Mouse (Mus musculus): ENCODE results near the gene Csnk1e.

Gene Csnk1e

DNA sequence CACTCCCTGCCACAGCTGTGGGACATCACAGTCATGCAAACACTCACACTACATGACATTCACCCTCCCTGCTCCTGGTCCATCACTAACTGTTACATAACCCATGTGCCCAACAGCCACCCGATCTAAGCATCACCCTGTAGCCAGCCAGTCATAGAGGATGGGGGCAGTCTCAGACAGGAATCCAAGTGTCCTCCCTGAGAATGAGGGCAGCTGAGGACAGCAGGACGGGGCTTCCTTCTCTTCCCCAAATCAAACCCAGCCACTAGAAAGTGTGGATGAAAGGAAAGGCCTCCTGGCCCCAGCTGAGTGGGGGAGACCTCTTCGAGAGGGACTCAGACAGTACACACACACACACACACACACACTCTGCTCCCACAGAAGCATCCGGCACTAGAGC lies 60.5 kb downstream of the Csnk1e start:
- no peak for DNase-seq (ENCODE audit: low spot score)

DNA sequence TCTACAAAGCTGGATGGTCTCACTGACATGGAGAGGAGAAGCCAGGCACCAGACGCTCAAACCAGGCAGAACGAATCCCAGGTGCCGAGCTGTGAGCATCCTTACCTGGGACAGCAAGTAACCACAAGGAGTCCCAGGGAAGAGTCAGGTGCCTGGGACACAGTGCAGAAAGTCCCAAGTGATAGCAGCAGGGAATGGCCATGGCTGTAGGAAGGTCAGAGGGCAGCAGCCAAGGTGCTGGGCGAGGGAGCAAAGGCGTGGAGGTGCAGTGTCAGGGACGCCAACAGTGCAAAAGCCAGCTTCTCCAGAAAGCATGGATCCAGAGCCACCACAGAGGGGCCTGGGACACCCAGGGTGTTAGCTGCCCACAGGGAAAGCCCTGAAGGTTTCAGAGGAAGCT lies 62.3 kb downstream of the Csnk1e start:
- no peak for DNase-seq (ENCODE audit: low spot score)

DNA sequence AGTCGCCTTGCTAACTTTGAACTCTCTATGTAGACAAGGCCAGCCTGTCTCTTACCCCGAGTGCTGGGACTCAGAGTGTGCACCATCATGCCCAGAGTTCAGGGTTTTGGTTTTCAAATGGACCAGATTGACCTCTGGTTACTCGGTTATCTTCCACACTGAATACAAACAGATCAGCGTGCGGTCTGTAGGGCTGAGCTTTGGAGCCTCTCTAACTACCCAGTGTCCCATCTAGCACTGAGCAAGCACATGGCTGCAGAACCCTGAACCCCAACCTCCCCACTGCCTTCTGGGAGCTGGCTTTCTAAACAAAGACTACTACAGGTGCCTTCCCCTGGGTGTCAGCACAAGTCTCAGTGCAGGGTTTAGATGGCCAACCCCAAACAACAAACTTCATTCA lies 62.8 kb downstream of the Csnk1e start:
- no peak for DNase-seq (ENCODE audit: low spot score)

DNA sequence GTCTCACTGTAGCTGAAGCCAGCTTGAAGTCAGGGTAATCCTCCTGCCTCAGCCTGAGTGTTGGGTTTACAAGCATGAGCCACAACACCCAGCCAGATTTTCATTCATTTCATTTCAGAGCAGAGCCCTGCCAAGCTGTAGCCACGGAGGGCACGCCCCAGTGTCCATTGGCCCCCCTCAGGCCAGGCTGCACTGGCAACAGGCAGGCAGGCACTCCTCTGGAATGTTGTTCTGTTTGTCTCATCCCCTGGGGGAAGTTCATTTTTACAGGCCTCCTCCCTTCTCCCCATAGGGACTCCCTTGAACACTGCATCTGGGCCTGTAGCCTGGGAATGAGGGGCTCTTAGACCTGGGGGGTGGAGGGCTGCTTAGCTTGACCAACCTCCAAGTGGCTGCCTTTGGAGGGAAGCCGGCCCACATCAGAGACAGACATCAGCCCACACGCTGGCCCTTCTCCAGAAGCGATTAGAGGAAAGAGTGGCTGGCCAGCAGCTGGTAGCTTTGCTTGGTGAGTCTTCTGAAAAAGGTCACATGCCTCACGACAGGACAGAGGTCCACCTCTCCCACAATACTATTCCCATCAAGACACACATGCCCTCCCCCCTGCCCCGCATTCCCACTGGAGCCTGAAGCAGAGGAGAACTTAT lies 63.8 kb downstream of the Csnk1e start:
- DNase-seq (ENCODE audit: low spot score), result no peak

DNA sequence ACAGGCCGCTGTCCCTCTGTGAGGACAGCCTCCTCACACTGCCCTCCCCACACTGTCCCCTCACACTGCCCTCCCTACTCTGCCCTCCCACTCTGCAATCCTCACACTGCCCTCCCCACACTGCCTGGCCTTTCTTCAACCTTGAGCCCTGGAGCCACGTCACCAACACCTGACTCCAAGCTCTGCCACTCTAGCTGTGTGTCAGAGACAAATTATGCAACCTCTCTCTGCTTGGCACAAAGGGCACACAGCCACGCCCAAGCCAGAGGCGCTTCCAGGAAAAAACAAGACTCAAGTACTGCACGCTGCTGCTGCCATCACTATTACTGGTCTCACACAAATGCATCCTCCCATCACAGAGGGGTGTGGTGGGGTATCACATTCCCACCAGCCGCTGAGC lies 64.9 kb downstream of the Csnk1e start:
- no peak for DNase-seq (ENCODE audit: low spot score)

DNA sequence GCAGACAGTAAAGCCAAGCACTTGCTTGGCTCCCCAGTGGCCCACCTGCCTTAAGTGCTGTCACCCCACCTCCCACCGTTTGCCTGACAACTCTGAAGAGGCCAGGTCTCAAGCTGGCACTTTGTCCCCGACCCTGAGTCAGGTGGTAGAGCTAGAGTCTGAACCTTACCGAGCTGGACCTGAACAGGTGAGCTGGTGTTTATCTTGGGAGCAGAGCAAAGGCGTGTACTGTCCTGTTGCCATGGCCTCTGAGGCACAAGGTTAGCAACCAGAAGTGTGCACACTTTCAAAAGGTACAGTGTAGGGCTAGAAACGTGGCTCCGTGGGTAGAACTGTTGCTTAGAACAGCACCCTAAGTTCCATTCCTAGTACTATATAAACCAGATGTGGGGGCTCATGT lies 67.2 kb downstream of the Csnk1e start:
- no peak for DNase-seq (ENCODE audit: low spot score)

DNA sequence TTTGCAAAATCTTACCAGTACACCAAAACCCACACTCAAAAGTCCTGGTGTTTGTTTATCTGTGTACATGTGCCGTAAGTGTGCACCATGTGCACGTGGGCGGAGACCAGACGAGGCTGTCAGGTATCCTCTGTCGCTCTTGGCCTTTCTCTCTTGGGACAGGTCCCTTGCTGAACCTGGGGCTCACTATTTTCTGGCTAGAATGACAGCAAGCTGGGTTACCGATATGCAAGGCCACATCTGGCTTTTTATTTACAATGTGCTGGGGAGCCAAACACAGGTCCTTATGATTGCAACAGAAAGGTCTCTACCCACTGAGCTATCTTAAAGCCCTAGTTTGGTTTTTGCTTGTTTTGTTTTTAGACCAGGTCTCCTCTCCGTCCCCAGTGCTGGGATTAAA lies 67.8 kb downstream of the Csnk1e start:
- DNase-seq (ENCODE audit: low spot score), result no peak

DNA sequence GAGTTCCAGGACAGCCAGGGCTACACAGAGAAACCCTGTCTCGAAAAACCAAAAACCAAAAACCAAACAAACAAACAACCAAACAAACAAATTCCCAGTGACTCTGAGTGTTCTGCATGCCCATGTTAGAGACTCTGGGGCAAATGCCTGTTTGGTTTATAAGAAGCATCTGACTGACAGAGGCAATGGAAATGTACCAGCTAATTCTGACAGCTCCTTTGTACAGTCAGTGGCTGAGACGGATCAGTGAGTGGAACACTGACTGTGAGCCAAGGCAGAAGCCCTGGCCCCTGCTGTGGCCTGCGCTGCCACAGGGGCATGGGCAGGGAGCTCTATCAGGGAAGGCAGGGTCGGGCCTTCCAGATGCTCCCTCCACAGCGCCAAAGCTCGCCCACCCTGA lies 68.3 kb downstream of the Csnk1e start:
- no peak for DNase-seq (ENCODE audit: low spot score)

DNA sequence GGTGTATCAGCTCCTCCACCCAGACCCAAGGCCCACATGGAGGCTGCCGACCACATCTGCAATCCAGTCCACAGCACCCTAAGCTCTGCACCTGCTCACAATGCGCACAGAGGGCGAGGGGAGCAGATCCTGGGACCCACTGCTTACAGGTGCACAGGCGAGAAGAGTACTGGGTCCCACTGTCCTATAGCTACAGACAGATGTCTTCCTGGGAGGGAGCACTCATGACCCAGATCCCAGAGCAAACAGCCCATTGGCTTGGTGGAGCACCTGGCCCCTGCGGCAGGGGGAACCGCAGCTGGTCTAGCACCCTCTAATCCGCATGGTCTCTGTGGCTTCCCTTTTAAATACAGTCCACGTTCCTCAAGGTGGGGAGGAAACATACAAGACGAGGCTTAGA lies 73.7 kb downstream of the Csnk1e start:
- DNase-seq (ENCODE audit: low spot score), result no peak

DNA sequence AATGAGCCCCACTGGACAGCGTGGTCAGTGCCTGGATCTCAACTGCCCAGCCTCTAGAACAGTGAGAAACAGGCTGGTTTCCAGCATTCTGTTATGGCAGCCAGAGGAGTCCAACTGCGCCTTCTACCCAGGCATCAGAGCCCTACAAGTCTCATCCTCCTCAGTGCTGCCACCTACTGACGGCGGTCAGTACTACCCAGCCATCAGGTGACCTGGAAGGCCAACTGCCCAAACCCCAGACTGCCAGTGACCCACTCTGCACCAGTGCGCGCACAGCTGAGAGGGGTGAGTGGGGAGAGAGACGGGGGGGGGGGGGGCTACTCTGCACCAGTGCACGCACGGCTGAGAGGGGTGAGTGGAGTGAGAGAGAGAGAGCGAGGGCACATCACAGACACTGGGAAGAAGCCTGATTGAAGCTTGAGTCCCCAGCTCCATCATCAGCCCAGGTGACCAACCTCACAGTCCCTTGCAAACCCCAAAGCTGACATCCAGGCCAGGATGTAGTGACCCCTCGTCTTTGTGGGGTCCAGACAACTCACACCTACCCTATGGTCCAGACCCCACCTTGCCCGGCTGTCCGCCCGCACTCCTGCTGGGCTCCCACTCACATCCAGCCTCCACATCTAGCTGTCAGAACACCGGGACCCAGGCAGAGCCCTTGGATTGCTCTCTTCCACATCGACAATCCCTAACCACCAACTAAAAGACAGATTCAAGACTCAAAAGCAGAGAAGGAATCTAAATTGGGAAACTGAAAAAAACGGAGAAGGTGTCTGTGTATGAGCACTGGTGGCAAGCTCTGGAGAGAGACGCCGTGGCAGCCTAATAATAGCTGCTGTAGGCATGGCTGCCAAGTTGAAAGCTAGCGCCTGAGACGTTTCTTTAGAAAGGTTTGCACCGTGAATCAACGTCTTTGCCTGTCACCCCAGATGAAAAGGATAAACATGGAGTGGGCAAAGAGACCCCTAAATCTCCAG lies 74.6 kb downstream of the Csnk1e start:
- DNase-seq (ENCODE audit: low spot score), result peak; percentile 56

DNA sequence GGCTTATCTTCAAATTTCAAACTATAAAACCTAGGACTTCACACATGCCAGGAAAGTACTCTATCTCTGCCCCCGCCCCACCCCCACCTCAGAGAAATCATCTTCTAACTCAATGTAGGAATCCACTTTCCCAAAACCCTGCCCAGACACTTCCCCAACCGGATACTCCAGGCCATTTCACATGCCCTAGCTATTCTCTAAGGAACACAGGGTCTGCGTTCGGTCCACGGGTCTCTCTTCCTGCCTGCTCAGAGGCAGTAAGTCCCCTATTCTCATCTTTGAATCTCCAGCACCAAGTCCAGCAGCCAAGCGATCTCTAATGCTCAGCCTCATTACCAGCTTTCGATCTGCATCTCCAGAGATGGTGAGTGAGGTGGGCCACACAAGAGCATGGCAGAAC lies 75.7 kb downstream of the Csnk1e start:
- no peak for DNase-seq (ENCODE audit: low spot score)

DNA sequence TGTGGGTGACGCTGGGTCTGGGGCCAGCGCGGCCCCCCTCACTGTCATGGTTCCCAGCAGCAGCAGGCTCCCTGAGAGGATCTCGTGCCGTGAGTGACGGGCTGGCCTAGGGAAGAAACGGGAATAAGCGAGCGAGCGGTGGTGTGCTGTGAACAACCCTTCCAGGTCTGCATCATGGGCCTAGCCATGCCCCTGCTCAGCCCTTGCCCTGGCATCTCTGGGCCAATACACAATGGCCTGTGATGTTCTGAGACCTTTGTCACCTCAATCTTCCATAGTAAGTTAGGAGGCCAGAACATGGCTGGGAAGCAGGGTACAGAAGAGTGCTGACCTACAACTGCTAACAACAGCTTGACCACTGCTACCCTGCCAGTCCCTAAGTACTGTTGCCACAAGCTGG lies 76.8 kb downstream of the Csnk1e start:
- DNase-seq (ENCODE audit: low spot score), result no peak

DNA sequence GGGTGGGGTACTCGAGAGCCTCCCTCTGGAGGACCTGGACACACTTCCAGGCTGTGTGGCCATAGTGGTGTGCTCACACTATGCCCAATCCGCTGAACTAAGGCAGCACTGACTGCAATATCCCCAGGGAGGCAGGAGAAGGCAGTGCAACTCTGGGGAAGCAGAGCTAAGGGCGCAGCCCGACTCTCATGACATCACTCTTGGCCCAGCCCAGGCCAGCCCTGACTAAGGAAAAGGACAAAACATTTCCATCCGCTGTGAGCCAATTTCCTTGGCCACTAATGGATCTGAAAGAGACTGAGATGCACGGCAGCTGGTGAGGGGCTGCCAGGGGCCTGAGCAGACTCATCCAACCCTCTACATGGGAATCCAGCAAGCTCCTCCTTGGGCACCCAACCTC lies 77.7 kb downstream of the Csnk1e start:
- no peak for DNase-seq (ENCODE audit: low spot score)

DNA sequence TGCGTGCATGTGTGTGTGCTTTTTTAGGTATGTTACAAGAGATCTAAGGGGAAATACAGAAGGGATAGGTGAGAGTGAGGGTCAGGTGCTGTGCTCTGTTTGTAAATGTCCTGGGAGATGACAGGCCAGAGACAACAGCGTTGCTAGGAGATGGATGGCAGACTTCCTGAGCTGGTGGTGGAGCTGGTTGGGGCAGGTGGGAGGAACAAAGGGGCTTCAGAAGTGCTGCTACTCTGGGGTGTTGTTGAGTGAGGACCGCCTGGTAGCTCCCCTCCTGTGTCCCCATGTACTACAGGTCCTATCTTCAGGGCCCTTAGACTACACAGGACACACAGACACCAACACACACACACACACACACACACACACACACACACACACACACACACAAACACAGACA lies 80.6 kb downstream of the Csnk1e start:
- DNase-seq (ENCODE audit: low spot score), result no peak

DNA sequence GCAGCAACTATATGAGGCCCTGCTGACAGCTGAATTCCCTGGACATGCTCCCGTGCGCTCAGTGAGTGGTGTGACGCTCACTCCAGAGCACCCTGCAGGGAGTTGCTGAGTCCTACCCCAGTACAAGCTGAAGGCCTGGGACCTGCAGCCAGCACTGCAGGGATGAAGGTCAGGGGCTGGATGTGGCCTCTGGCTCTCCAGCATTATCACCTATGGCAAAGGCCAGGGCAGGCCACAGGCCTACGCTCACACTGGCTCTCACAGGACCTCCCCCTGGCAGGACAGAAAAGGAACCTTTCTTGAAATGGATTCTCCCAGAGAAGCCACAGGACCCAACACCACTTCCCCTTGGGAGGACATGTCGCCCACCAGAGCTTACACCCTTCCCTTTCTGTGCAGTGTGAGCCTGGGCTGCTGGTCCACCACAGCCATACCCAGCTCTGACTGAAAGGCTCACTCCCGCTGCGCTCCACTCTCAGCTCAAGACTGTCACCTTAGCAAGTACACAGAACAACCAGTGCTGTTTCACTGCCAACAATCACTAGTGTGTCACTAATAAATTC lies 85.0 kb downstream of the Csnk1e start:
- no peak for DNase-seq (ENCODE audit: low spot score)

DNA sequence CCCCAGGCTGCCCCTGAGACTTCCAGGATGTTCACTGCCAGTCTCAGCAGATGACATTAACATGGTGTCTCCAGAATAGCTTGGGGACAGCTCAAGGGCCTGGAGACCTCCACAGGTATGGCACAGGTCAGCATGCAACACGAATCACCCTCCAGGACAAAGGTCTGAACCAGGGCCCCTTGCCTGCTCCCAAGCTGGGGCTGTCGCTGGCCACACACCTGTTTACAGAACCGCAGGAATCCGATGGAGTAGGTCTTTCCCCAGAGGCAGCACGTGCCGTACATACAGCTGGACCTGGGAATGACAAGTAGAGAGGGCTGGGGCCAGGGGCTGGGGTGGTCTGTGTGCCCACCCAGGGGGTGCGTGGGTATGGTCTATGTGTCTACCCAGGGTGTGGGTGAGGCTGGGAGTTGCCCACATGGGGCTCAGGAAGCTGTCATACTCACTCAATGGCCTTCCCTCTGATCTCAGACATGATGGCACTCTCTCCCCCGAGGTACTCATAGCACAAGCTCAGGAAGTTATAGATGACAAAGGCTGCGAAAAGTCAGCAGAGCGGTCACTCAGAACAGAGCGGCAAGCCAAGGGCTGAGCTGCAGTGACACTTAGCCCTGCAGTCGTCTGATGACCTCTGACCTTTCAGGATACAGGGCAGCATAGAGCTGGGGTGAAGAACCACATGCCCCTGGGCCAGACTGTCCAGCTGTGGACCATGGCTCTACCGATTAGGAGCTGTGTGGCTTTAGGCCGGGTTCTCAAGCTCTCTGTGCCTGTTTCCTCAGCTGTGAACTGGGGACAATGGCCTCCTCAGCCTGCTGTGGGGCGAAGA lies 85.7 kb downstream of the Csnk1e start:
- DNase-seq (ENCODE audit: low spot score), result no peak

DNA sequence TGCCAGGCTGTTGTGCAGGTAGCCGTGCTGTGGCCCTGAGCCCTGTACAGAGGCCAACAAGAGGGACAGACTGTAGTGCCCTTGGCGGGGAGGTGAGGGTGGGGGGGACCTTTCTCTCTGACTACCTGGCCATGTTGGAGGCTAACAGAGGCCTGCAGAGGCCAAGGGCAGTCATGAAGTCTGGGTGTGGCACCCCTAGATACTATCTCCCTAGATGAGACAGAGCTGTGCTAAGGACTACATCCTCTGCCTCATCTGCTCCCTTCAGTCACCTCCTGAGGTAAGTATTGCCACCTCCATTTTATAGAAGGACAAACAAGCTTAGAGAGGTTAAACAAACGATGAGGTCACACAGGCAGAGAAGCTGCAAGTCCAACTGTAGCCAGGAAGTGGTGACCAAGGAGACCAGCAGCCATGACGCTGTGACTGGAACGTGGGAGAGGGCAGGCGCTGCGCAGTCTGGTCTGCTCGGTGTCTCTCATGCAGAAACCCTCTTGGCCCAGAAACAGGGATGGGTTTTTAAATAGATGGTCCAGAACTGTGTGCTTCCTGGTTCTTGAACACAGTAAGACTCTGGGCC lies 86.4 kb downstream of the Csnk1e start:
- DNase-seq (ENCODE audit: low spot score), result no peak

DNA sequence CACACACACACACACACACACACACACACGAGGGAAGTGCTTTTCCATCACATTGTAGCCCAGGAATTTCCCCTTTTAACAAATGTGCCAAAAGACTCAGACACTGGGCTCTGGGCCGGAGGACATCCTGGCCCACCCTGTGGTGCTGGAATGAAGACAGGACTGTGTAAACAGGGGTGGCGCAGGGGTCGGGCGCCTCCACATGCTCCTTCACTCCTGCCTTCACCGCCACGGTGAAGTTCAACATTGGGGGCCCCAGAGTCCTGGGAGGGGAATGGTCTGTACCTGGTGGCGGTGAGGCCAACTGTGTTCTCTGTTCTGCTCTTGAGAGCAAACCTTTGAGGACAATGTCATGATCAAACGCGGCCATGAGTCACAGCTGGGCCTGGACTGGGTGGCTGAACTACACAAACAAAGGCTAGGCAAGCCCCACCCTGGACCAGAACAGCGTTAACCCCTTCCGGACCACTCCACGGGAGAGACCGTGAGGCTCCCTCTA lies 87.0 kb downstream of the Csnk1e start:
- no peak for DNase-seq (ENCODE audit: low spot score)
